Mouse (Mus musculus) ES-E14 (cell line): ENCODE results near the gene Sp1.

Source experiments
- MAFK ChIP-seq: IDR thresholded peaks from 2 replicates; pipeline ENCODE4 v1.6.1; 2014; ENCODE audit warnings: mild to moderate bottlenecking, low read depth, low read length, inconsistent platforms; ENCODE audit not compliant: insufficient read depth
- ZC3H11A ChIP-seq: IDR thresholded peaks from 2 replicates; pipeline ENCODE4 v1.6.1; 2012; ENCODE audit warnings: low read depth, mild to moderate bottlenecking, inconsistent platforms, low read length, borderline replicate concordance

DNA sequence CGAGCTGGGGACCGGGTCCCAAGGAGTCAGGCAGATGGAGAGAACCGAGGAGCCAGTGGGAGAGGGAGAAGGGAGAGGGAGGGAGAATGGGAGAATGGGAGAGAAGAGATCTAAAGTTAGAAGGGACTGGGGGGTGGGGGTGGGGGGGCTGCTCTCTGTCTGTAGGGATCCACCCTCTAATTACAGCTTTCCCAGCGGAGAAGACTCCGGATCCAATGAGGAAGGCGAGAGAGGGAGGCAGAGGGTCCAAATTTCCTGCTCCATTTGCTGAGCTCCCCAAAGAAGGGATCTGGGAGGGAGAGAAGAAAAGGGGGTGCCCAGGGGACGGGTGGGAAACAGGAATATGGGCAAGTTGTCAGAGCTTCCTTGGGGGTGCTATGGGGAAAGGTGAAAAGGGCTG is 39.7 kb upstream of the Sp1 start:
- no peak for TF ChIP-seq MAFK
- no peak for TF ChIP-seq ZC3H11A
